Comparison of ENCODE assay signal across 16 mouse cellular contexts in the genomic region with DNA sequence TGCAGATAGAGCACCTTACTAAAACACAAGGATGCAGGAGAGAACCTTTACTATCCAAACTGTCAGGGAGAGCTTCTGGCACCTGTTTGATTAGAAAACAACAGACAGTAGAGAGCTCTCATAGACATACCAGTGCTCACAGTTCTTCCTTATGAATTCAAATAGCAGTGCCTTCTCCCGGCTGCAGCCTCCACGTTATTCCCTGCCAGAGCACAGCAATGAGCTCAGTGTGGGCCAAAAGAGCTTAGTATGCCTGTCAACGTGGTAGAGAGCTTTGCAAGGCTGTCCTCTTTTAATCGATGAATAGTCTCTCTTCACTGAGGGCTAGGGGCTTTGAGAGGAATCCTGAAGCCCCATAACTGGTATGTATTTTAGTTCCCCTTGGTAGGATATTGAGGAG.
"Had no signal": no experiment of that assay in that cellular context is flagged by ENCODE, and none has a peak within 500 bp of the region (broad histone marks: within the 10 kb centered on the region; RNA-seq: fewer than 3 reads in every experiment).

No protein-coding gene starts in this region.

- H3K4me2 ChIP-seq: limb, embryonic 12.5 days; liver, embryonic 13.5 days; lung, embryonic 15.5 days; midbrain, embryonic 11.5 days had no signal

- H3K27me3 ChIP-seq: limb, embryonic 12.5 days; liver, embryonic 13.5 days; lung, embryonic 15.5 days; megakaryocyte, embryonic 14.5 days had no signal

- DNase-seq: kidney, adult 18-20 months; kidney, postnatal 10 days; kidney, postnatal 4 days; liver; liver, embryonic 13.5 days; liver, postnatal 0 days; lung, postnatal 14 days; thymus, postnatal 4 days had no signal

- H3K9me3 ChIP-seq: limb, embryonic 12.5 days; liver, embryonic 13.5 days; lung, embryonic 15.5 days; megakaryocyte, embryonic 14.5 days had no signal

- H3K4me1 ChIP-seq: liver, embryonic 13.5 days; lung, embryonic 15.5 days; megakaryocyte, embryonic 14.5 days had no signal

- H3K9ac ChIP-seq: limb, embryonic 12.5 days; liver, embryonic 13.5 days; liver, postnatal 0 days; lung, embryonic 15.5 days had no signal

- H3K4me3 ChIP-seq: left cerebral cortex, adult 2 months; limb, embryonic 12.5 days; liver, embryonic 13.5 days; lung, embryonic 15.5 days; megakaryocyte, embryonic 14.5 days had no signal

- H3K27ac ChIP-seq: left cerebral cortex, adult 2 months; limb, embryonic 12.5 days; liver, embryonic 13.5 days; lung, embryonic 15.5 days; macrophage; stomach, postnatal 0 days had no signal

- ATAC-seq: liver, postnatal 0 days; midbrain, embryonic 16.5 days had no signal

- H3K36me3 ChIP-seq: limb, embryonic 12.5 days; liver, embryonic 13.5 days; lung, embryonic 15.5 days had no signal
